Mouse (Mus musculus) testis, adult 2 months (tissue): ENCODE data around the gene Nme9.

Source experiments
- CTCF ChIP-seq: fragments of 200-500 bp; IDR thresholded peaks from 2 replicates; pipeline ENCODE4 v1.5.1; 2012; ENCODE audit warnings: low read depth, mild to moderate bottlenecking, inconsistent platforms, low read length, moderate library complexity; ENCODE audit not compliant: control insufficient read depth, insufficient read depth, insufficient replicate concordance
- POLR2A ChIP-seq: fragments of 200-500 bp; IDR thresholded peaks from 2 replicates; pipeline ENCODE4 v1.6.1; 2012; ENCODE audit warnings: low read depth, mild to moderate bottlenecking, inconsistent platforms, low read length, moderate library complexity; ENCODE audit not compliant: control insufficient read depth

DNA sequence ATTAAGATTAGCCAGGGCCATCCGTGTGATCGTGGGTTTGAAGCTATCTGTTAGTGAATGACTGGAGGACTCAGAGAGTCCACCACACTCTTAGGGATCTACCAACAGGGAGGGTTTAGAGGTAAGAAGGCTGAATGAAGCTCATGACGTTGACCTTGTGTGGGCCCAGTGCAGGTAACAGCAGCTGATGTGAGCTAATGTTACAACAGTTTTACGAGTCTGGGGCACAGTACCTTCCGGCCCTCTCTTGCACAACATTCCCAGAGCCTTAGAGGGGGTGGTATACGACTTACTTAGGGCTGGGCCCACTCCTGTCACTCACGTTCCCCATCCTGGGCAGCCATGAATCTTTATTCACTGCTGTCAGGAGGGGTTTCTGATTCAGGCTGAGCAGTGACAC, 20.1 kb downstream of the Nme9 start:
- TF ChIP-seq CTCF, result no peak
- no peak for TF ChIP-seq POLR2A
